Mouse (Mus musculus) neural tube, embryonic 10.5 days (tissue): ENCODE results near the gene Aasdh.

ENCODE experiments used
- DNase-seq: peaks from one replicate; pipeline ENCODE4 v3.0.0-alpha.2; 2017; ENCODE audit warnings: low spot score; ENCODE audit errors: extremely low spot score

Aasdh gene

GRCm38 (mm10) chr5:76905405-76906154 is at the start of gene Aasdh:
Aasdh (minus strand) TSS chr5:76905514.
- peak; percentile 100 for DNase-seq

GRCm38 (mm10) chr5:76954271-76954900 is 49.1 kb upstream of the Aasdh start:
- DNase-seq: no peak

- no peak for DNase-seq
These were observed 48.5 kb upstream of the Aasdh start for GRCm38 (mm10) chr5:76953794-76954193.

- DNase-seq: no peak
These were observed 47.1 kb upstream of the Aasdh start for GRCm38 (mm10) chr5:76952112-76953040.

- DNase-seq: peak; percentile 98
These were observed 46.1 kb upstream of the Aasdh start, which contains the start of the genes Paics and Ppat for GRCm38 (mm10) chr5:76951106-76952027. Paics (plus strand) TSS chr5:76951307. Ppat (minus strand) TSS chr5:76951578.

- DNase-seq: no peak
These were observed 45.2 kb upstream of the Aasdh start for GRCm38 (mm10) chr5:76950343-76951105.

- no peak for DNase-seq
These were observed 42.4 kb upstream of the Aasdh start for GRCm38 (mm10) chr5:76947758-76948157.

- DNase-seq: no peak
These were observed 41.8 kb upstream of the Aasdh start for GRCm38 (mm10) chr5:76947142-76947541.

- DNase-seq: no peak
These were observed 40.3 kb upstream of the Aasdh start for GRCm38 (mm10) chr5:76945678-76946033.

- no peak for DNase-seq
These were observed 39.8 kb upstream of the Aasdh start for GRCm38 (mm10) chr5:76944965-76945677.

- DNase-seq: no peak
These were observed 37.2 kb upstream of the Aasdh start for GRCm38 (mm10) chr5:76942505-76942904.

GRCm38 (mm10) chr5:76941975-76942374 is 36.7 kb upstream of the Aasdh start:
- DNase-seq: no peak

- DNase-seq: no peak
These were observed 34.4 kb upstream of the Aasdh start for GRCm38 (mm10) chr5:76939717-76940116.

- no peak for DNase-seq
These were observed 24.0 kb upstream of the Aasdh start for GRCm38 (mm10) chr5:76929180-76929877.

GRCm38 (mm10) chr5:76928124-76928832 is 23.0 kb upstream of the Aasdh start:
- no peak for DNase-seq

- no peak for DNase-seq
These were observed 19.0 kb upstream of the Aasdh start for GRCm38 (mm10) chr5:76924296-76924695.

GRCm38 (mm10) chr5:76923428-76923827 is 18.1 kb upstream of the Aasdh start:
- no peak for DNase-seq

GRCm38 (mm10) chr5:76922833-76923232 is 17.5 kb upstream of the Aasdh start:
- DNase-seq: no peak
